Mouse (Mus musculus) gastrocnemius, adult 2 months (tissue): Measurements from ENCODE around the gene Paqr5. TPM values are rescaled to one million over a fixed set of nuclear protein-coding genes. Genes with fewer than 3 reads are reported as not detected.

Experiments used
- DNase-seq: peaks from one replicate; pipeline ENCODE4 v3.0.0; 2022
- H3K27ac ChIP-seq: fragments of 200-600 bp; 2 replicates; pipeline ENCODE4 v1.8.1; 2022; ENCODE audit warnings: mild to moderate bottlenecking
- H3K4me3 ChIP-seq: fragments of 200-600 bp; 2 replicates; pipeline ENCODE4 v1.8.1; 2022; ENCODE audit warnings: mild to moderate bottlenecking, moderate library complexity
- CTCF ChIP-seq: fragments of 200-600 bp; IDR thresholded peaks from 2 replicates; pipeline ENCODE4 v1.8.1; 2022; ENCODE audit warnings: antibody characterized with exemption, mild to moderate bottlenecking, moderate library complexity
- intact Hi-C: fragments of 180-260 bp; cut with DNase I; formaldehyde crosslinking; loops from one replicate; pipeline ENCODE4 v1.15.1; 2025
- total RNA-seq, 2 experiments: library from RNA; stranded (reverse); gene quantifications; 2 replicates each; pipeline ENCODE4 v1.2.3; 2021

Paqr5 gene
- total RNA-seq, 2 experiments from 2014 or later: not detected

- peak overlapping the region; percentile 59 for H3K27ac ChIP-seq
- peak; percentile 90 for TF ChIP-seq CTCF
- intact Hi-C loops: loop anchor here (2.0 kb wide), 1 partner anchor 279 kb away; no protein-coding TSS in a partner anchor
- no peak overlapping the region for H3K4me3 ChIP-seq
- peak; percentile 81 for DNase-seq
Observed at GRCm38 (mm10) chr9:61965411-61965930, 61.2 kb downstream of the Paqr5 start.

DNA sequence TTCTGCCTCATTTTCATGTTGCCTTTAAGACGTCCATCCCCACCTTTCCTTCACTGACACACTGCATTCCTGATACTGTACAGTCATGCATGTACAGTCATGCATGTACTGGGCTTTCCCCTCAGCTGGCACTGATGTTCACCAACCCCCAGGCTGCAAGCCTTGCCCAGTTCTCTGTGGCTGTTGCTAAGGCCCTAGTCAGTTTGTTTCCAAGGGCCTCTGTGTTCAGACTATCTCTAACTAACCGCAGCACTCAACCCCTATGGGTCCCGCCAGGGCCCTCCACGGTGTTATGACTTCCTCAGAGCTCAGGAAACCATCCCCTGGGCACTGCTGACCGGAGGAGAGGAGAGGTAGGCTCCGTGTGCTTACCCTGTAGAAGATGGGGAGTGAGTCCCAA is 63.3 kb downstream of the Paqr5 start:
- intact Hi-C loops: no loop called here
- Histone ChIP-seq H3K27ac (no peak overlapping the region), H3K4me3 (no peak overlapping the region)
- no peak for TF ChIP-seq CTCF
- no peak for DNase-seq

DNA sequence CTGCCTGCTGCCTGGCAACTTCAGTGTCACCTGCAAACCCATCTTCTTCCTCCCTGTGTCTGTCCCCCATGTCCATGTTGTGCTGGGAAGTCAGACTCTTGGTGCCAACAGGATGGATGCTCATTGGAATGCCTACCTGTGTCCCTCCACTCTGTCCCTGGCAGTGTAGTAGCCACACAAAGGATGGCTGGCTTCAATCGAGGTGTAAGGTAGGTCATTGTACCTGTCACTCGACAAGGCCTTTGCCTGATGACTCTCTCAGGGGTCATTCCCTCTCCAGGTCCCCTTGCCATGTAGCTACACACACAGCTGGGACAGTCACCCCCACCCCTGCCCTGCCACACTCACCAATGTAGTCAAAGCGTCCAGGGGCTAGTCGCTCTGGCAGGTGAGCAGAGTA is 65.5 kb downstream of the Paqr5 start:
- Histone ChIP-seq H3K4me3 (no peak overlapping the region), H3K27ac (no peak overlapping the region)
- no peak for TF ChIP-seq CTCF
- intact Hi-C loops: no loop called here
- no peak for DNase-seq

DNA sequence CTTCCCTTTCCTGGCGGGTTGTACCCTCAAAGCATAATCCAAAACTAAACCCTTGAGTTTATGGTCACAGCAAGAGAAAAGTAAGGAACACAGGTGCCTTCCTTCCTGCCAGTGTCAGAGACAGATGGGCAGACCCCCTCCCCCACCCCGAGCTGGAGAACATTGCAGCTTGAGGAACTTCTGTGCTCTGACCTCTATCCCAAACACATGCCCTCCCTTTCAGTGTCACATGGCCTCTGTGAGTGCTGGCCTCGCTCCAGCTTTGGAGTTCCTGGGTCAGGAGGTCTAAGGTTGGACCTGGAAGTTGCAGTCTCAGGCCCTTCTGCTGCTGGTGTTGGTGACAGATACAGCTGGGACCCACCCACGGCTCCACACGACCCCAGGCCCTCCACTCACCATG is 65.9 kb downstream of the Paqr5 start:
- DNase-seq: peak; percentile 57
- intact Hi-C loops: no loop called here
- no peak for TF ChIP-seq CTCF
- no peak overlapping the region for H3K4me3 ChIP-seq
- H3K27ac ChIP-seq: no peak overlapping the region; the same call in 1 of the 2 replicates

DNA sequence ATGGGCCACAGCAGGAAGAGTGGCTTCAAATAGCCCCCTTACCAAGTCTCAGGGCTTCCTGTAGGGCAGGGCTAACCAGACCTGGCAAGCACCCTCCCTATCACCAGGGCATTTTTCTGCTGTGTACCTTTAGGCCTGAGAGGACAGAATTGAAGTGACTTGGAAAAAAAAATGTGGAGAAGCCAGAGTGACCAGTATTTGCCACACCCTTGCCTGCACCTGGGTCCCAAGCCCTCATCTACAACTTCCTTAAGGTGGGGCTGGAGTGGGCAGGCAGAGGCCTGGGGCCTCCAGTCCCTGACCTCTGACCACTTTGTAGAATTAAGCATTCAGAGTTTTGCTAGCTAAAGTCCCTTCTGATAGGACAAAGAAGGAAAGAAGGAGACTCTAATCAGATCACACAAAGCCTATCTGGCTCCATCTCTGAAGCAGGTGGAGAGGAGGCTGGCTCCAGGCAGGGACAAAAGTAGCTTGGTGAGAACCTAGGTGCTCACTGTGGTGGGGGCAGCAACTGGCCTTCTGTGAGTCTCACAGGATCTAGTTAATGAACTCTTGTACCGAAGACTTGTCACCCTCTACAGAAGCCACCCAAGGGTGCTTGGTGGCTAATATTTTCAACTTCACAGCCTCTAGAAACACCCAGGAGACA is 66.6 kb downstream of the Paqr5 start:
- intact Hi-C loops: no loop called here

DNA sequence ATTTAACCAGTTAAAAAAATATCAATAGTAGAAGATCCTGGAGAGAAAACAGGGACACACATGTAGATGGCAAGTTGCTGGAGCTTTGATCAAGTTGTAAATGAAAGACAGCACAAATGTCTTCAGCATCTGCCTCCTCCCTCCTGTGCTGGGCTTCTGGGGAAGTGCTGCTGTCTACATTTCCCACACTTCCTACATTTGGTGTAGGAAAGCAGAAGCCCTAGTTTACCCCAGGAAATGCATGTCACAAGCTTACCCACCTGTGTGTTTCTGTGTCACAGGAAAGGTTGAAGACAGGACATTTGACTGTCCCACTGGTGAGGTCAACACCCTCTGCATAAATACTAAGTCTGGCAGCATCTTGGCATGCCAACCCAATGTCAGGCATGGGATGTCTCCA is 71.9 kb downstream of the Paqr5 start:
- no peak overlapping the region for H3K27ac ChIP-seq
- intact Hi-C loops: no loop called here
- no peak for TF ChIP-seq CTCF
- H3K4me3 ChIP-seq: no peak overlapping the region
- no peak for DNase-seq

More for the DNA sequence above, 66.6 kb downstream of the Paqr5 start:
- no peak overlapping the region for H3K4me3 ChIP-seq
- peak overlapping the region; percentile 24; the same call in 1 of the 2 replicates for H3K27ac ChIP-seq
- DNase-seq: no peak
- TF ChIP-seq CTCF: no peak

DNA sequence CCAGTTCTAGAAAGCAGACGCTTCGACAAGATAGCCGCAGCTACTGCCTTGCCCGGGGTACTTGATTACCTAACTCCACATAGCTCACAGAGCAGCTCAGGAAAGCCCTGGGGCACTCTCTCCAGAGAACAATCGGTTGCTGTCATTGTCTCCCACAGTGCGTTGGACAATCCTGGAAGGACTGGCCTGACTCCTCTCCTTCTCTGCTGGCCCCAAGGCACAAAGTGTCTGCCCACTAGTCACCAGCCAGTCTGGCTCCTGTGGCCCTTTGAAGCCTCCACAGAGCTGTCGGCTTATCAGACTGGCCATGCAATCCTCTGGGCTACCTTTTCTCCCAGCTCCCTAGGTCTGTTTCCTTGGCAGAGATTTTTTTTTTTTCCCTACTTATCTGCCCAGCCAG is 74.4 kb downstream of the Paqr5 start:
- intact Hi-C loops: no loop called here
- no peak for TF ChIP-seq CTCF
- Histone ChIP-seq H3K4me3 (no peak overlapping the region), H3K27ac (no peak overlapping the region)
- DNase-seq: no peak

DNA sequence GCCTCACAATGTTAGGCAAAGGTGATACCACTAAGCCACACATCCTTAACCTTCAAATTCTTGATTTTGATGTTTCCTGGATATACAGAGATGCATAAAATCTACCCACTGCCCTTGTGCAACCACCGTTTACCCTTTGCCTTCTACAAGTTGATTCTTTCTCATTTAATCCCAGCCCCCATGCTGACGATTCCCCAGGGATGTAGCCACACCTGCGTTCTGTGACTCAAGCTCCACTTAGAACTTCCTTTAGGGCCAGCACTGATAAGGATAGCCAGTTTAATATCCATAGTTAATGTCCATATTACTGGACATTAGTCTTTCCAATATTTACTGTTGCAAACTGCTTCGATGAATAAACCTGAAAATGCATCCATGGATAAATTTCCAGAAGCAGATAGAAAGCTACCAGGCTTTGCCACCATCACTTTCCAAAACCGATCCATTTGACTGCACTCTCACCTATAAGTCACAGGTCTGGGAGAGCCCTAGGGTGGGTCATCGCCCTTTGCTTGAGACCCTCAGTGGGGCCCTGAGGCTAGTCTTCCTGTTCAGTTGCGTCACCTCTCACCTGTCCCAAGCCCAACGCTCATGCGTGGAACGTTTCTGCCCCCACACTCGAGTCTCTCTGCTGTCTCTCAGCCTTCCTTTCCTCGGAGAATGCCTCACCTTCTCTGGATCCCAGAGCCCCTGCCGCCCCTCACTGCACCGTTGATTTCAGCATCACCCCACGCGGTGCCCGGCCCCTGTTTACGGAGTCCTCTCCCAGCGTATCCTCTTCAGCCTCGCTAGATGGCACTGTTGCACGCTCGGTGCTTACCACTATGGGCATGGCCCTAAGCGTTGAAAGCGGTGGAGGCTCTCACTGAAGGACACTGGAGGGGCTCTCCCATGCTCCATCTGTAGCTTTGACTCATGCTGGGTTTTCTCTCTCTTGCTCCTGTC is 79.0 kb downstream of the Paqr5 start:
- H3K27ac ChIP-seq: peak overlapping the region; percentile 72
- peak overlapping the region; percentile 85 for H3K4me3 ChIP-seq
- DNase-seq: peak; percentile 80
- intact Hi-C loops: loop anchor here (2.0 kb wide), 2 partner anchors 33 to 37 kb away; partner anchors contain the start of gene Rplp1
- TF ChIP-seq CTCF: peak; percentile 94

- DNase-seq: peak; percentile 96
- Histone ChIP-seq H3K4me3 (peak within 1 kb of the TSS; percentile 85), H3K27ac (peak within 1 kb of the TSS; percentile 72)
- peak; percentile 91 for TF ChIP-seq CTCF
- intact Hi-C loops: loop anchor here (2.0 kb wide), 1 partner anchor 32 kb away; the partner anchor contains the start of gene Rplp1
Observed at GRCm38 (mm10) chr9:61946623-61947401, 79.8 kb downstream of the Paqr5 start, which contains the start of gene Kif23. Gene Kif23 (minus strand): TSS chr9:61946774.

- no peak for TF ChIP-seq CTCF
- H3K27ac ChIP-seq: peak overlapping the region; percentile 51
- peak overlapping the region; percentile 85 for H3K4me3 ChIP-seq
- intact Hi-C loops: loop anchor here (2.0 kb wide), 1 partner anchor 31 kb away; the partner anchor contains the start of gene Rplp1
- DNase-seq: peak; percentile 39
Observed at GRCm38 (mm10) chr9:61945973-61946611, 80.6 kb downstream of the Paqr5 start.

GRCm38 (mm10) chr9:61941054-61941453 is 85.6 kb downstream of the Paqr5 start:
- intact Hi-C loops: no loop called here
- Histone ChIP-seq H3K4me3 (no peak overlapping the region), H3K27ac (no peak overlapping the region)
- DNase-seq: no peak
- no peak for TF ChIP-seq CTCF
